Mouse (Mus musculus): ENCODE measurements around the gene Otop1.

The Otop1 gene

DNA sequence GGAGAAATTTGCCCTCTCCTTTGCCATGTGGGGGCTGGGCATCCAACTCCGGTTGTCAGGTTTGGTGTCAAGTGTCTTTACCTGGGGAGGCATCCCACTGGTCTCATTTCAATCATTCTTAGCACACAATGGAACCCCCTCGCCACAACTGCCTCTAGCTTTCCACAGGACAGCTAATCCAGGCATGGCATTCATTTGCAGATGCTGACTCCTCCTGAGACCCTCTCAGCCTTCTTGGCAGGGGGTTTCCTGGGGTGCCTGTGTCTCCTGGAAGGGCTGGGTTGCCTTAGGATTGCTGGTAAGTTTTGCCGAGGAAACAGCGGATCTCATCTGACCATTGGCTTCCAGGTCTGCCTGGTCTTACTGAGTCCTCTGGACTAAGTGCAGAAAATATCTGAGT lies at the start of gene Otop1:
Gene Otop1, plus strand, starts transcription at position 202 of the 400 bp plus-strand sequence.
- no peak for DNase-seq (ENCODE audit: low spot score)

DNA sequence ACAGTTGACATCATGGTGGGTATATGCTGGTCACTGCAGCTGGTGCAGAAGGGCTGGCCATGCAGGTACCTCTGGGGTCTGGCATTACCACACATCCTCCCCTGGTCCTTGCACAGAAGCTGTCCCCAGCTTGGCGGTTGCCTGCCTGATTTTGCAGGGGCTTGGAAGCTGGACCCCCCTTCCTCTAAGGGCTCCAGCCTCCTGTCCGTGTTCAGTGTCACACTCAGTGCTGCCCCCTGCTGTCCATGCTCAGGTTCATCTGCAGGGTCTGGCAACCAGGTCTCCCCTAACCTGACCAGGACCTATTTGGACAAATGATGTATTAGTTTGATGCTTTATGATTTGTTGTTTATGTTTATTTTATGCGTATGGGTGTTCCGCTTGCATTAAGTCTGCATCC lies 40.4 kb upstream of the Otop1 start:
- peak; percentile 8 for DNase-seq (ENCODE audit: low spot score)

DNA sequence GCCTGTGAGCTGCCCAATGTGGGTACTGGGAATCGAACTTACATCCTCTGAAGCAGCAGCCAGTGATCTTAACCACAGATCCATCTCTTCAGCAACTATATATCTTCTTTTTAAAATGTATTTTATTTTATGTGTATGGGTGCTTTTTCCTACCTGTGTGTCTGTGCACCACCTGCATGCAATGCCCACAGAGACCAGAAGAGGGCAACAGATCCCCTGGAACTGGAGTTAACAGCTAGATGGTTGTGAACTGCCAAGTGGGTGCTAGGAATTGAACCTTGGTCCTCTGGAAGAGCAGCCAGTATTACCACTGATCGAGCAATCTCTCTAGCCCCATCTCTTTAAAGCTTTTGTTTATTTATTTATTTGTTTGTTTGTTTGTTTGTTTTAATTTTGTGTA lies 39.1 kb upstream of the Otop1 start:
- DNase-seq (ENCODE audit: low spot score): no peak

DNA sequence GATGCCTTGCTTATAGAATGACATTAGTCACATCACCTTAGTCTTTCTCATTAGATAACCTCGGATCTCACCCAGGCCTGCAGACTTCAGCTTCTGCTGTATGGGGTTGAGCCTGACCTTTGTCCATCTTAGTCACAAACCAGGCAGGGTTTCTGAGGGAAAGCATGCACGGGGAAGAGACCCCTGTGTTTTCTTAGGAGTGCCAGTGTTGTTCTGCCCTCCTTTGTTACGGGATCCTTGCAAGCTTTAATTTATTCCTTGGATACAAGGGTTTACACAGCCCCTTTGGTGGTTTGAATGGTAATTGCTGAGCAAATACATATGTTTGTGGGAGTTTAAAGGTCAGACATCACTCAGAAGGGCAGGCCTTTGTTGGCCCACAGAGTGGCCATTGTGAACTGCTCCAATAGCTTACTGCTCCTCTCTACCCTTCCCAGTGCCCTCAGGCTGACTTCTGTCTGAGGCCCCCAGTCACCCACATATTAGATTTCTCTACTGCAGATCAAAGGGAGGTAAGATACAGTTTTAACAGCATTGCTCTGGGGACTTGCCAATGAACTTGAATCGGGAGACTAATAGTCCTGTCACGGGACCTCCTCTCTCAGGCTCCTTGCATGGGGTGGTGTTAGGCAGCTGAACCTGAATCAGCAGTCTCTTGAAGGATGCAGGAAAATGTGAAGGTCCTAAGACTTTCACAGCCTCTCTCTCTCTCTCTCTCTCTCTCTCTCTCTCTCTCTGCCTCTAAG lies 34.9 kb upstream of the Otop1 start:
- DNase-seq (ENCODE audit: low spot score): no peak

DNA sequence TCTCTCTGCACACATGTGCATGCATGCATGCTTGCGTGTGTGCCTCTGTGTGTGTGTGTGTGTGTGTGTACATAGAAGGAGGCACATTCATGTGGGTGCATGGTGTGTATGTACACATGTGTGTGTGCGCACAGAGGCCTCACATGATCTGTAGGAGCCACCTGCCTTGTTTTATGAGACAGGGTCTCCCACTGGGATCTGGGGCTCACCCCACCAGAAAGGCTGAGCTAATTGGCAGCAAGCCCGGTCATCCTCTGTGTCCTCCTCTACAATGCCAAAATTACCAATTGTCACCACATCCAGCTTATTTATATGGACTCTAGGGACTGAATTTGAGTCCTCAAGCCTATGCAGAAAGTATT lies 34.3 kb upstream of the Otop1 start:
- no peak for DNase-seq (ENCODE audit: low spot score)

DNA sequence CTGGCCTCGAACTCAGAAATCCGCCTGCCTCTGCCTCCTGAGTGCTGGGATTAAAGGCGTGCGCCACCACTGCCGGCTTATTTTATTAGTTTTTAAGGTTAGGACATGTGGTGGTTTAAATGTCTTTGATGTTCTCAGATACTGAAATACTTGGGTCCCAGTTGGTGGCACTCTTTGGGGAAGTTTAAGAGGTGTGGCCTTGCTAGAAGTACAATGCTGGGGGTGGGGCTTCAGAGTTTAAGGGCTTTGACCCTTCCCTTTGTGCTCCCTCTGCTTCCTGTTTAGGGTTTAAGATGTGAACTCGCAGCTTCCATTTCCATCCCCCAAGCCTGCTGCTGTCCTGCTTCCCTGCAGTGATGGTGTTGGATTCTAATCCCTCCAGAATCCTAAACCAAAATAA lies 33.8 kb upstream of the Otop1 start:
- DNase-seq (ENCODE audit: low spot score): no peak

DNA sequence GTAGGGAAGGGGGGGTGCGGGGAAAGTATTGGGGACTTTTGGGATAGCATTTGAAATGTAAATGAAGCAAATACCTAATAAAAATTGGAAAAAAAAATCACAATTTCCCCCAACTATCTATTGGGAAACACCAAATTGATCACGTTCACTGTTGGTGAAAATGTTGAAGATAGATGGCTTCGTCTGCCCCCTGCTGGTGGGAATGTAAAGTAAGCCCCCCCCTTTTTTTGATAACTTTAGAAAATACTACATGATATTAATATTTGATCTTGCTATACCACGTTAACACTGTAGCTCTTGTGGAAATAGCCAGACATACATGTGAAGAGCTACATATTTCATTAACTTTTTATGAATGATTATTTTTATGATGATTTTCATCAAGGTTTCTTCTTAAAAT lies 20.6 kb upstream of the Otop1 start:
- no peak for DNase-seq (ENCODE audit: low spot score)

DNA sequence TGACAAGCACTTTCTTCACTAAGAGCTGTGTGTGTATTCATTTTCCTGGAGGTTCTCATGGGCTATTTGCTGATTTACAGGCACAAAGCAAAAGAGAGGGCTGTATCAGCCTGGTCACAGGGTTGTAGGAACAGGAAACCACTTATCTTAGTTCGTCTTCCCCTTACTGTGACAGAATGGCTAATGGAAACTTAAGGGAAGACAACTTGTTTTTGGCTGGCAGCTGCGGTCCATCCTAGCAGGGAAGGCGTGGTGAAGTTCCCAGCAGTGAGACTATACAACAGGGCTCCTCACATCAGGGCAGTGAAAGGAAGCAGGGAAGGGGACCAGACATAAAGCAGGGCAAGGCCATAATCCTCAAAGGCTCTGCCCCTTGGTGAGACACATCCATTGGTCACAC lies 20.1 kb upstream of the Otop1 start:
- DNase-seq (ENCODE audit: low spot score): no peak

DNA sequence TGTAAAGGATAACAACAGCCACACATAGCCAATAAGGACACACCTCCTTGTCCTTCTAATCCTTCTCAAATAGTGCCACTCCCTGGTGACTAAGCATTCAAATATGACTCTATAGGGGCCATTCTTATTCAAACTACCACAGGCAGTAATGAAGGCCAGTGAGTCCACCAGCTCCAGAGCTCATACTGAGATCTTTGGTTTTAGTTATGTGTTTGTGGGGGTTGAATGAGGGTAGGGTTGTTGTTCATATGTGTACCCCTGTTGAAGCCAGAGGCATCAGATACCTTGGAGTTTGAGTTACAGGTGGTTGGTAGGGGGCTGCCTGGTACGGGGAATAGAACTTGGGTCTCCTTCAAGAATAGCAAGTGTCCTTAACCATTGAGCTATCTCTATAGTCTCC lies 19.2 kb upstream of the Otop1 start:
- no peak for DNase-seq (ENCODE audit: low spot score)

DNA sequence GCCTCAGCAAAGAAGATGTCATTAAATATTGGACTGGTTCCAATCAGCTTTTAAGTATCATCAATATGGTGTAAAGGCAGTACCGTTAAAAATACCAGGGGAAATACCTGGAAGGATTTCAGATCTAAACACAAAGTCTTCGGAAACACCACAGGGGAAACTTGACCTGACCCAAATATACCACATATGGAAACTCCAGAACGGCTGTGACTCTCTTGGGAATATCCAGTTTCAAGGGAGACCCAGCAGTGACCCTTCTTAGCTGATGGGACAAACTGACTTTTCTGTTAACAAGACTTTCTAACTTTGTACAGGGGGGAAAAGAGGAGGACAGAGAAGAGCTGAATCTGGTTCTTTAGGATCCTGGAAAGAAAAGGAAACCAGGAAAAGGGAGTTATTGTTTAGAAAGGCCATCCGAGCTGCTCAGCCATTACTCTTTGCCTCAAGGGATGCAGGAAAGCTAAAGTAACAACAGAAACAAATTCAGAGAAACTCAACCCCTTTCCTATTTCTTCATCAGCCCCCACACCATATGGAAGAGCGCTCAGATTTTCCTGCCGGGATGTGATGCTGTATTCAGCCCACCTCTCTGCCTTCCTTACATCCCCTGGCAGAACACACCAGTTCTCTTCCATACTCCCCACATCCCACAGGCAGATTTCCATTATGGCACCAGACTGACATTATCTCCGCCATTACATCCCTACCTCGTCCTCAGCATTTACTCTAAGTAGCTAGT lies 17.6 kb upstream of the Otop1 start:
- DNase-seq (ENCODE audit: low spot score): no peak

DNA sequence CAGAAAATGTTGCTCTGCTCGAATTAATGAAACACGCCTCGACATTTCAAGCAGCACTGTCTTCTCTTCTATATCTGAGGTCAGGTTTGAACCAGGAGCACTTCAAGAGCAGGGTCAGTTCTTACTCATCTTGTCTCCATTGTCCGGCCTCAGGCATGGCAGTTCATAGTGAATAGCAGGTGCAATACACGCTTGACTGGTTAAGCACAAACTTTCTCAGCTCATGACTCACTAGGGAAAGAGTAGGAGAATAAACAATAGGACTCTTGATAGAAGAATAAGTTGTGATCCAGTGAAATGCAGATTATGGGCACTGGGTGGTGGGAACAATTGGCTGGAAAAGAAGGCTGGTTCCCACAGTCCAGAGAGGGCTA lies 17.0 kb upstream of the Otop1 start:
- DNase-seq (ENCODE audit: low spot score): no peak

DNA sequence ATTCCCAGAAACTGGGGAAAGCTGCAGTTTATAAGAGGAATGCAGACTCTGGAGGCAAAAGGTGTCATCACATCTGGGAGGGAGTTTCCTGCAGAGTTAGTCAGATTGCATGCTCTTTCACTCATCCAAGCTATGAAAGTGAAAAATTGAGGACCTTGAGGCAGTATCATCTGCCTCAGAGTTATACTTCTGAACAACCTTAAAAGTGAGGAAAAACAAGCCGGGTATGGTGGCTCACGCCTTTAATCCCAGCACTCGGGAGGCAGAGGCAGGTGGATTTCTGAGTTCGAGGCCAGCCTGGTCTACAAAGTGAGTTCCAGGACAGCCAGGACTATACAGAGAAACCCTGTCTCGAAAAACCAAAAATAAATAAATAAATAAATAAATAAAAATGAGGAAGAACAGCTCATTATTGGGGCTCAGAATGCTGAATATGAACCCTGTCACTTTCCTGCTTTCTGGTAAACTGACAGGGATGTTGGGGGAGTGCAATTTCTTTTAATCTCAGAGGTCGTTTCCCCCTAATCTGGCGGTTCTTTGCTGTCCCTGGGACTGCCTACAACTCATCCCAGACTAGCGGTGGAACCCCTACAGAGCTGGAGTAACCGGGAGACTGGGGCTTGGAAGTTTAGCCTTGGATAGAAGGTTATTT lies 16.2 kb upstream of the Otop1 start:
- DNase-seq (ENCODE audit: low spot score): no peak

DNA sequence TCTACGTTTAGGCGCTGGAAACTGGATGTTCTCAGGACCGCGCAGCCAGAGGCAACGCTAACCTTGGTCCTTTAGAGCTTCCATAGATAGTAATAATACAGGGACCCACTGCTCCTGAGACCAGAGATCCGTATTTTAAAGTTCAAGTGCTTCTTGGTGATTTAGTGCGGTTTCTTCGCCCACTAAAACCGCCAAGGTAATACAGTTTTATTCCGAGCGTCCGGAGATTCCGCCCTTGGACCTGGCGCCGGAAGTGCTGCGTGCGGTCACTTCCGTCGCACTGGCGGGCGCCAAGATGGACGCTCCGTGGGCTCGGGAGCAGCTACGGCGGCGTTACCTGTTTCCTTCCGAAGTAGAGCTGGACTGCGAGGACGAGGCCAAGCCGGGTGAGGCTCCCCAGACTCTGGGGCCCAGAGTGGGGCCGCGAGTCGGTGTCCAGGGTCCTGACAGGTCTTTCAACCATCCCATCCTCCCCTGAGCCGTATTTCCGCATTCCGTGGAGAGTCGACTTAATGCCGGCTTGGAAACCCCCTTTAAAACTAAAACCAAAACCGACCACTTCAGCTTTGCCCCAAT lies 15.6 kb upstream of the Otop1 start, which contains the start of gene Tmem128:
Gene Tmem128, plus strand, starts transcription at position 79 of the 576 bp plus-strand sequence.
- peak; percentile 32 for DNase-seq (ENCODE audit: low spot score)

DNA sequence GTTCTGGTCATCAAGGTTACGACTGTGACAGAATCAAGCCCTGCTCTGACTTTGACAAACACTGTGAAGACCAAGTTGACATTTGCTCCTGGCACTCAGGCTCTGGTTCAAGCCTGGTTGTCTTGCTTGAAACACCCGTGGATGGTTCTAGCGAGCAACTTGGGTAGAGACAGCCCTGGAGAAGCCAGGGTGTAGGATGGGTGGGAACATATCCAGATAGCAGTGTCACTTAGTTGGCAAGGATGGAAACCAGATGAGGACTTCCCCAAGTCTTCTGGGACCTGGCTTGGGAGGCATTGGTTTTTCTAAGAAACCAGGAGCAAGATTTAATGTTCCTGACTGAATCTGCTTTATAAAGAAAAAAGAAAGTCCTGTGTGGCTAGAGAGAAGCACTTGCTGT lies 4.8 kb upstream of the Otop1 start:
- DNase-seq (ENCODE audit: low spot score): no peak

DNA sequence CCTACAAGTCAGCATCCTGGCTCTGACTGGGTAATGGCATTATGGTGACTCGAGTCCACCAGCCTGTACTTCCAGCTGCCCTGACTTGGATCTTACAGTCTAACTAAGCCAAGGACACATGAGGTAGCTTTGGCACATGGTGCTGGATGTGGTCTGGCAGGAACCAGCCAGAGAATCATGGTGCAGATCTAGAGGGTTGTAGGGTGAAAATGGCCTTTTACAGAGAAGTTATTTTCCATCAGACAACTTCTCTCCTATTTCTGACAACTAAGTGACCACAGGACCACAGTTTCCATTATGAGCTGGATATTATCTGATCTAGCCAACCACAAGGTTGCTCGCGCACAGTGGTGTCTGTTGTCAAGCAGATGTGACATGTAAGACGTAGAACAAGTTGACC lies 1.9 kb upstream of the Otop1 start:
- DNase-seq (ENCODE audit: low spot score): no peak

DNA sequence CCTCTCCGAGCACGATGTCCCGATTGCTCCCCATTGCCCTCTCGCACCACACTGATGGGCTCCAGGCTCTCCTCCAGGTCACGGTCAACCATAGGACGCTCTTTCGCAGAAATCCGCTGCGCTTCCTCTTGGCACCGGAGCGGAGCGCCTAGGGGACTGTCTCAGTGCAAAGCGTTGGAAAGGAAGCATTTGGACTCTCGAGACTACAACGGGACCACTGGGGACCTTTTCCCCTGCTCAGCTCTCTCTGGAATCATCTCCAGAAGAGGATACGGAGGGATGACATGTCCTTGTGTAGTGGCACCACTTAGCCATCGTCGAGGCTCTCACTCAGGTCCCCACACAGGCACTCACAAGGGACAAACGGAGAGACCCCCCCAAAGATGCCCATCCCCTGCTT lies 679 bp downstream of the Otop1 start:
- DNase-seq (ENCODE audit: low spot score): no peak

DNA sequence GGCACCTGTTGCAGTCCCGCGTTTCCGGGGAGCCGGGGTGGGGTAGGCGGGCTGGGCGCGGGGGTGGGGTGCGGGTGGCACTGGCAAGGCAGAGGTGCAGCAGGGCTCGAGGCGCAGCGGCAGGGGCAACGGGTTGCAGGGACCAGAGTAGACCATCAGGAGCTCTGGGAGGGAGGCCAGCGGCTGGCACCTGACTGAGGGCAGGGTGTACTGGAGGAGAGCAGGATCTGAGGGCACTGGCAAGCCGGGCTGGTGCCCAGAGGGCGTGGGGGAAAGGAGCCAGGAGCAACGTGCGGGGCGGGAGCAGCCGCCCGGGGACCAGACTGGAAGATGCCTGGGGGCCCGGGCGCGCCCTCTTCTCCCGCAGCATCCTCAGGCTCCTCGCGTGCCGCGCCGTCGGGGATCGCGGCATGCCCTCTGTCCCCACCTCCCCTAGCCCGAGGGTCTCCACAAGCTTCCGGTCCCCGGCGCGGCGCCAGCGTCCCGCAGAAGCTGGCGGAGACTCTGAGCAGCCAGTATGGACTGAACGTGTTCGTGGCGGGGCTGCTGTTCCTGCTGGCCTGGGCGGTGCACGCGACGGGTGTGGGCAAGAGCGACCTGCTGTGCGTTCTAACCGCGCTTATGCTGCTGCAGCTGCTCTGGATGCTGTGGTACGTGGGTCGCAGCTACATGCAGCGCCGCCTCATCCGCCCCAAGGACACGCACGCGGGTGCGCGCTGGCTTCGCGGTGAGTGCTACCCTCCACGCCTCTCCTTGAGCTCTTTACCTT lies 1.5 kb downstream of the Otop1 start:
- no peak for DNase-seq (ENCODE audit: low spot score)

DNA sequence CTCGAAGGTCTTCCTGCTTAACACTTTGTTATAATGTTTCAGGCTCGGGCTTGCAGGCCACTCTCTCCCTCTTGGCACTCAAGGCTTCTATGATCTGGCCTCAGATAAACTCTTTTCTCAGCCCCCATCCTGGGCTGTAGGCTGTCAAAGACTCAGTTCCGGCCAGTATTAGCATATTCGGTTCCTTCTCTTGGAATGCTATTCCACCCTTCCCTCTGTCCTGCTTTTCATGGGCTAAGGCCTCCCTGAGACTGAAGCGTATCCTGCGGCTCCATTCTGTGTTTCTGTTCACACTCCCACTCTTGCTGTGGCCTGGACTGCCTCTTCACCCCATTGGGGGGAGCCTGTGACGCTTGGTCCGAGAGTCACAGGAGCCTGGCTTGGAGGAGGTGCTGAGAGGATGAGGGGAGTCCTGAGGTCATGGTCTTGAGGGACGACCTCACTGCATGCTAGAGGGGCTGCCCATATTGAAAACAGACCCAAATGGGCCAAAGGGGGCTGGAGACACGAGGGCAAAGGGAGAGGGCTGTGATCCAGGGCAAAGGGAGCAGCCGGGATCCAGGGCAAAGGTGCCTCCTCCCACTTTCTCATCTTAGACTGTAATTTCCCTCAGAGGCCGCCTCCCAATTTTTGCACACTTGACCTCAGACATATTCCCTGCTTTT lies 2.3 kb downstream of the Otop1 start:
- DNase-seq (ENCODE audit: low spot score): no peak

DNA sequence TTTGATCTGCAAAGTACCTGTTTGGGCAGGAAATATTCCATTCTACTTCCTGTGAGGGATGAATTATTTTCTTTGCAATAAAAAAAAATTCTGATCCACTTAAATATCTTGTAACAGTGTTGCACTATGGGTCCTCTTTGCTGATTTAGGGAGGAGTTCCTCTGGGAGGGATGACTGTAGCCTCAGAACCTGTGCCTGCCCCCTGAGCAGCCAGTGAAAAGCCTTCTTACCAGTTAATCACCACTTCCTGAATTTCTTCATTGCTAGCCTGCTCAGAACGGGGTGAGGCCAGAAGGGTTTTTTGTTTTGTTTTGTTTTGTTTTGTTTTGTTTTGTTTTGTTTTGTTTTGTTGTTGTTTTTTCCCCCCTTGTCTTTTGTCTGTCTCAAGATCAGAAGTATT lies 4.3 kb downstream of the Otop1 start:
- DNase-seq (ENCODE audit: low spot score): no peak

DNA sequence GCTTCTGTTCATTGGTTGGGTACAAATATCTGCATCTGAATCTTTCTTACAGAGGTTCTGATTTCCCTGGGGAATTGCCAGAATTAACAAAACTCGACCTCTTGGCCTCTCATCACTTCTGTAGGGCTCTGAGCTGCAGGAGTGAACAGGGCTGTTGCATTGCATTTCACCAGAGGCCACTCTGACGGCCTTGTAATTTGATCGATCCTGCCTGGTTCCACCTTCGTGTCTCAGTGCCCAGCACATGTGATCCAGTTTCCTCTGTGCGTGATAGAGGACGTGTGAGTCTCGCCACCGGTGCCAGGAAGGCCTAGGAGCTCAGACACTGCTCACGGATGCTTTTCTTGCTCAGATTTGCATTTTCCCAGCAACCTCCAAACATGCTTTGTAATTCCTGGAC lies 10.0 kb downstream of the Otop1 start:
- no peak for DNase-seq (ENCODE audit: low spot score)

DNA sequence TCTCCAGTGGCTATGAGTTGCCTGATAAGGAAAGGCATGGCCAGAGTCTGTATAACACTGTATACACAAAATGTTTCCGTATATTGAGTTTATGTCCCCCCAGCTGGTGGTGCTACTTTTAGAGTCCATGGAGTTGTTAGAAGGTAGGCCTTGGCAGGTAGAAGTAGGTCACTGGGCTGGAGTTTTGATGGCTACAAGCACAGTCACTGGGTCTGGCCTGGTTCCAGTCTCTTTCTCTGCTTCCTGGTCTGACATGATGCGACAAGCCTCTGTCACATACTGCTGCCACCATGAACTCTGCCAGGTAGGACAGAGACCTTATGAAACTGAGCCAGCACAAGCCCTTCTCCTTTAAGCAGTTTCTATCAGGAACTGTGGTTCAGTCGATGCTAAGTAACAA lies 12.7 kb downstream of the Otop1 start:
- no peak for DNase-seq (ENCODE audit: low spot score)
